Mouse (Mus musculus) small intestine, adult 2 months (tissue): ENCODE measurements around the gene Fam78a. TPM values are rescaled to one million over a fixed set of nuclear protein-coding genes. Genes with fewer than 3 reads are reported as not detected.

Experiments used
- H3K27ac ChIP-seq: fragments of 200-500 bp; 2 replicates; pipeline ENCODE4 v1.5.1; 2012; ENCODE audit warnings: low read depth, low read length, control low read depth, inconsistent platforms; ENCODE audit not compliant: insufficient read depth
- H3K27me3 ChIP-seq: fragments of 200-500 bp; 2 replicates; pipeline ENCODE4 v1.6.1; 2012; ENCODE audit warnings: mild to moderate bottlenecking, moderate library complexity, low read length, inconsistent platforms; ENCODE audit not compliant: control insufficient read depth, insufficient read depth
- H3K36me3 ChIP-seq: fragments of 200-500 bp; 2 replicates; pipeline ENCODE4 v1.6.1; 2012; ENCODE audit warnings: mild to moderate bottlenecking, low read length, control low read depth, inconsistent platforms; ENCODE audit not compliant: control insufficient read depth, insufficient read depth
- H3K4me1 ChIP-seq: fragments of 200-500 bp; 2 replicates; pipeline ENCODE4 v1.6.1; 2012; ENCODE audit warnings: low read length, inconsistent platforms, mixed read lengths; ENCODE audit not compliant: control insufficient read depth, insufficient read depth, insufficient read length
- H3K4me3 ChIP-seq: fragments of 200-500 bp; 2 replicates; pipeline ENCODE4 v1.5.1; 2012; ENCODE audit warnings: low read depth, mild to moderate bottlenecking, control low read depth, inconsistent platforms, low read length, moderate library complexity
- CTCF ChIP-seq: fragments of 200-500 bp; IDR thresholded peaks from 2 replicates; pipeline ENCODE4 v1.5.1; 2012; ENCODE audit warnings: low read depth, mild to moderate bottlenecking, control low read depth, inconsistent platforms, low read length, moderate library complexity, mixed read lengths; ENCODE audit not compliant: insufficient replicate concordance, insufficient read length; ENCODE audit errors: extremely low read depth
- POLR2A ChIP-seq: fragments of 200-500 bp; IDR thresholded peaks from 2 replicates; pipeline ENCODE4 v1.6.1; 2012; ENCODE audit warnings: low read depth, mild to moderate bottlenecking, control low read depth, inconsistent platforms, low read length, moderate library complexity
- WGBS: fragments of 180-500 bp; shearing (Covaris S2); methylation state at CpG from one replicate; pipeline ENCODE4 v1.1.7; 2018; 5-methylcytosine and 5-hydroxymethylcytosine counted together
- polyA plus RNA-seq: library from polyadenylated mRNA; depleted of rRNA; stranded (reverse); fragments of >200 nt; gene quantifications from 2 replicates; pipeline ENCODE4 v1.2.3, GENCODE M21; 2012

The Fam78a gene
- polyA plus RNA-seq, 1 experiment, result 25.3 TPM

DNA sequence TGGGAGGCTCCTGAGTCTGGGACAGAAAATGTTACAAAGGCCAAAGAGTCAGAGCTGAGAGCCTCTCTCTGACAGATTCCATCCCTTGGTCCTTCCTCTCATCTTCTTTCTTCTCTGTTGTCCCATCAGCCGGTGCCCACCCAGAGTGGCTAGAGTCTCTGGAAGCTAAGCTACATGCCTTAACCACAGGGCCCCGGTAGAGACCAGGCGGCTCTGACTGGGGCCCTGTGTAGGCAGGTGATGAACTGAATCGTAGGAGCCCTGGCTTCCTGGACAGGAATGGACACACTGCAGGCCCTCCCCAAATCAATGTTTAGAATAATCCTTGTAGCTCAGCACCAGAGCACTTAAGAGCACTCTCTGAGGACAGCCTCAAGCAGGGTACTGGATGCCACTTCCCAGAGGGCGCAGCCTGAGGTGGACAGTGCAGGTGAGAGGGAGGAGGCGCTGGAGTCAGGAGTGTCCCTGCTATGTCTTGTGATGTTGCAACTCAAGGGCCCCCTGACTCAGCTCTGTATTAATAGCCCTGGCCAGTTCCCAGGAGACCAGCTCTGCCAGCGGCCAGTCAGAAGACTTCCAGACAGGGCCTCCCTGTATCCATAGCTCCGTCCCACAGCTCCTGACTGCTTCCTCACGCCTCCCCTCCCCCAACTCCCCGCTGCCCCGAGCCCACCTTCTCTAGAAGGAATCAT lies 44.9 kb upstream of the Fam78a start:
- H3K36me3 ChIP-seq, result no peaks in the 10 kb centered on the region
- H3K4me3 ChIP-seq, result no peak overlapping the region
- no peaks in the 10 kb centered on the region for H3K27me3 ChIP-seq
- no peak overlapping the region for H3K27ac ChIP-seq
- no peak for TF ChIP-seq POLR2A
- TF ChIP-seq CTCF, result no peak
- peaks cover 3% of the 10 kb centered on the region for H3K4me1 ChIP-seq
- WGBS, result 74% methylated on average over 11 of the region's 11 CpGs

DNA sequence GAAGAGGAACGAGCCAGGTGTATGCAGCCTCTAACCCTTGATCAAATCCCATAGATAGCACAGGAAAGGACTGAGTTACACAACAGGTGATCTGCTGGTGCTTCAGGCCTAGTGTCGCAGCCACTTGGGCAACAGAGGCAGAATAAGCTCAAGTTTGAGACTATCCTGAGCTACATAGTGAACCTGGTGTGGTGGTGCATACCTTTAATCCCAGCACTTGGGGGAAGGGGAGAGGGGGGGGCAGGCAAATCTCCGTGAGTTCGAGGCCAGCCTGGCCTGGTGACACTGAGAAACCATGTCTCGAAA lies 43.8 kb upstream of the Fam78a start:
- Histone ChIP-seq H3K4me3 (no peak overlapping the region), H3K4me1 (peaks cover 3% of the 10 kb centered on the region), H3K27ac (no peak overlapping the region), H3K27me3 (no peaks in the 10 kb centered on the region), H3K36me3 (no peaks in the 10 kb centered on the region)
- WGBS, result 80% methylated on average over 5 of the region's 5 CpGs
- TF ChIP-seq CTCF (no peak), POLR2A (no peak)

DNA sequence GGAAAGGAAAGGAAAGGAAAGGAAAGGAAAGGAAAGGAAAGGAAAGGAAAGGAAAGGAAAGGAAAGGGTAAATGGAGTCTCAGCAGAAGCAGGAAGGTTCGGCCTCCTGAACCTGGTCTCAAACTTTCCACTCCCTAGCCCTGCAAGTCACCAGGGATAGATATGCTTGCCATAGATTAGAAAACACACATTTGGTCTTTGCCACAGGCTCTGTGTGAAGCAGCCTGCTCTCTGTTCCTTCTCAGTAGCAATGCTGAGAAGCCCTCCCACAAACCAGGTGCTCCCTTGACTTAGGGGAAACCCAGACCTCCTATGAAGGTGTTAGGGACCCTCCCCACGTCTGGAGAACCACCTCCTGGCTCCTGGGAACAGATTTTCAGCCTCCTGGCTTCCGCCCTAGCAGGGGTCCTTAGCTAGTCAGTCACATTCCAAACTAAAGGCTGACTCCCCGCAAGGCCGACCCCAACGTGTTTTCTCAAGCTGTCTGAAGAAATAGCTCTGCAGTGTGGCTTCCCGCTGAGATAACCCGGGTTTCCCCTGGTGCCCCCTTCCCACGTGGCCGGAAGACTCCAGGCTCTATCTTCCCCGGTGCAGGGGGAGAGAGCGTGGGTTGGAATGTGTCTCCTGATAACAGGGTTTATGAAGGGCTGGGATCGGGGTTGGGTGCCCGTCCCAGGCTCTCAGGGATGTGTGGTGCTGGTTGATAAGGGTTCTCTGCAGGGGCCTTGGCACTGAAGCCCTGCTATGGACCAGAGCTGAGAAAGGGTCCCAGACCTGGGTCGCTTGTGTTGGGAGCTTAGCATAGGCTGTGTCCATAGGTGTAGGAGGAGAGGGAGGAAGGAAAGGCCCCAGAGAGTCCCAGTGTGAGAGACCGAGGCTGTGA lies 43.2 kb upstream of the Fam78a start:
- TF ChIP-seq POLR2A, result no peak
- TF ChIP-seq CTCF, result no peak
- Histone ChIP-seq H3K27ac (no peak overlapping the region), H3K27me3 (no peaks in the 10 kb centered on the region), H3K4me1 (peaks cover 3% of the 10 kb centered on the region), H3K36me3 (no peaks in the 10 kb centered on the region), H3K4me3 (no peak overlapping the region)
- WGBS, result 21% methylated on average over 16 of the region's 16 CpGs

DNA sequence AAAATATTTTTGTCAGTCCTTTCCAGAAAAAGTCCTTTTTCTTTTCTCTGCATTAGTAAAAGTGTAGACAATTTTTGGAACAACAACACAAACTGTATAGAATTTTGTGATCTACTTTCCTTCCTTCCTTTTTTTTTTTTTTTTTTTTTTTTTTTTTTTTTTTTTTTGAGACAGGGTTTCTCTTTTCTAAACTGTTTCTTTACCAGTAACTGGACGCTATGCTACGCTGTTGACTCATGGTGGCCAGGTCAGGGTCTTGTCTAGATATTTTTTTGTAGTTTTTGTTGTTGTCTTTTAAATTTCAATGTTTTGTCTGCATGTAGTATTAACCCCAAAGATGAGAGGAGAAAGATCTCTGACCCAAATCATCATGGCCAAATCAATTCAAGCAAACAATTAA lies 37.1 kb upstream of the Fam78a start:
- TF ChIP-seq POLR2A (no peak), CTCF (no peak)
- WGBS, result 81% methylated on average over 2 of the region's 2 CpGs
- no peak overlapping the region for H3K27ac ChIP-seq
- no peaks in the 10 kb centered on the region for H3K27me3 ChIP-seq
- H3K4me1 ChIP-seq, result no peaks in the 10 kb centered on the region
- H3K4me3 ChIP-seq, result no peak overlapping the region
- no peaks in the 10 kb centered on the region for H3K36me3 ChIP-seq

DNA sequence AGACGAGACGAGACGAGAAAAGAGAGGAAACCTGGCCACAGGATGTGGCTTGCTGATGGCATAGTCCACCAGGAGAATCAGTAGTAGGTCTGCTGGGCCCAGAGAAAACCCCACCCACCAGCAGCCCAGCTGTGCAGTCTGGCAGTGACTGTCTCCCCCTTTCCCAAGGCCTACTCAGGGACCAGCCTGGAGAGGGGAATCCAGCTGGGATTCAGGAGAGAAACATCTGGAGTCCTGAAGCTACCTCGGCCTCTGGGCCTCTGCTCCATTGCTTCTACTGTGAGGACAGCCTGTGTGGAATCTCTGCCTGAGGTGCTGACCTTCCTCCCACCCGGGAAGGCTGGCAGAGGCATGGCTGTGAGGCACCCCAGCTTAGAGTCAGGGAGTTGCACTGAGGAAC lies 36.5 kb upstream of the Fam78a start:
- WGBS, result 70% methylated on average over 5 of the region's 5 CpGs
- H3K27ac ChIP-seq, result no peak overlapping the region
- H3K36me3 ChIP-seq, result no peaks in the 10 kb centered on the region

DNA sequence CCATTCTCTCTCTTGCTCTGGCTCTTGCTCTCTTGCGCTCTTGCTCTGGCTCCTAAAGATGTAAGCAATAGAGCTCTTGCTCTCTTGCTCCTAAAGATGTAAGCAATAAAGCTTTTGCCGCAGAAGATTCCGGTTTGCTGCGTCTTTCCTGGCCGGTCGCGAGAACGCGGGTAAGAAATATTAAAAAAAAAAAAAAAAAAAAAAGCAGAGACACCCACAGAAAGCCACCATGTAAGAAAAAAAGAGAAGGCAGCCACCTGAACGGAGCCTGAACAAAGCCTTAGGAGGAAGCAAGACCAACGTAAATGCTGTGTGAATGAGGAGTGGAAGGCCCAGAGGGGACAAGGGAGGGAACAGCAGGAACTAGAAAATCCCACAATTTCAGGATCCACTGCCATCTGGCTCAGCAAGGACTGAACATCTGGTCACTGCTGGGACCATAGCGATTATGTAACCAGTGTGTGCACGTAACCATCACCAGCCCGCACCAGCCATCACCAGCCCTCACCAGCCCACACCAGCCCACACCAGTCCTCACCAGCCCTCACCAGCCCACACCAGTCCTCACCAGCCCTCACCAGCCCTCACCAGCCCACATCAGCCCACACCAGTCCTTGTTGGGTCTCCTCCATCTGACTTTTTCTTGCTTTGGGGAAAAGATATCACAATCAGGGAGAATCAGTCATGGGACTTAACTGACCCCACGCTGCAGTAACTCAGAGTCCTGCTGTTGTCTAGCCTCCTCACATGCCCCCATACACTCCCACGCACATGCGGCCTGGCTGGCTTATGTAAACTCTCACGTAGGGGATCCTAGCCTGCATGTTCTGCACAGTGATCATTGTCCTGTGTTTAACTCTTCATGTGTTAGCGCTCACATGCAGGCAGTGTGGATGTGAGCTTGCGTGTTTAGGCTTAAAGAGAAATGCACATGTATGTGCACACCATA lies 35.4 kb upstream of the Fam78a start:
- Histone ChIP-seq H3K27me3 (no peaks in the 10 kb centered on the region), H3K4me3 (no peak overlapping the region), H3K36me3 (no peaks in the 10 kb centered on the region), H3K4me1 (no peaks in the 10 kb centered on the region), H3K27ac (peak overlapping the region; percentile 26; the same call in 1 of the 2 replicates)
- WGBS, result 85% methylated on average over 20 of the region's 20 CpGs
- TF ChIP-seq POLR2A (no peak), CTCF (no peak)

More for the DNA sequence above, 36.5 kb upstream of the Fam78a start:
- H3K4me3 ChIP-seq, result no peak overlapping the region
- TF ChIP-seq POLR2A (no peak), CTCF (no peak)
- no peaks in the 10 kb centered on the region for H3K4me1 ChIP-seq
- no peaks in the 10 kb centered on the region for H3K27me3 ChIP-seq

DNA sequence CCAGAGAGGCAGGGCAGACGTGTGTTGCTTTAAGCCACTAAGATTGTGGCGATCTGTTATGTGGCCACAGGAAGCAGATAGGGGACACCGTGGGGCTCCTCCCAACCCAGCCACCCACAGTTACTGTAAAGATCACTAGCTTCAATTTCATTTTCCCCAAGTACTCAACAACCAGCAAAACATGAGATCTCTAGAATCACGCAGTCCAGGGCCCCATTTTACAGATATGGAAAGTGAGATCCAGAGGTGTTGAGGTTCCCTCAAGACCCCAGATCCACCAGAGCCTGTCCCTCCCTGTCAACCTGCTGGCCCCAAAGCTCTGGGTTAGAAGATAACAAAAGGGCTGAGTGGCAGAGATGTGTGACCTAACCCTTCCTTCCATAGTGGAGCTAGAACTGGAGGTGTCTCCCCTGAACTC lies 31.2 kb upstream of the Fam78a start:
- Histone ChIP-seq H3K36me3 (no peaks in the 10 kb centered on the region), H3K4me3 (no peak overlapping the region), H3K27ac (no peak overlapping the region), H3K4me1 (no peaks in the 10 kb centered on the region), H3K27me3 (no peaks in the 10 kb centered on the region)
- no peak for TF ChIP-seq CTCF
- no peak for TF ChIP-seq POLR2A
- 70% methylated on average over 4 of the region's 4 CpGs for WGBS
